Mouse (Mus musculus) macrophage (primary cell): ENCODE results near the gene Lrp8. TPM values are rescaled to one million over a fixed set of nuclear protein-coding genes. Genes with fewer than 3 reads are reported as not detected.

ENCODE experiments used
- H3K27ac ChIP-seq: fragments of 350-480 bp; formaldehyde crosslinking; 2 replicates; pipeline ENCODE4 v1.9.0; 2021
- H3K36me3 ChIP-seq: fragments of 350-480 bp; formaldehyde crosslinking; 2 replicates; pipeline ENCODE4 v1.9.0; 2021; ENCODE audit errors: inconsistent target
- H3K4me3 ChIP-seq: fragments of 350-480 bp; formaldehyde crosslinking; 2 replicates; pipeline ENCODE4 v1.9.0; 2021; ENCODE audit errors: inconsistent target
- H3K79me2 ChIP-seq: fragments of 350-480 bp; formaldehyde crosslinking; 2 replicates; pipeline ENCODE4 v1.9.0; 2021; ENCODE audit errors: inconsistent target
- WGBS: methylation state at CpG from one replicate; pipeline ENCODE4 v1.1.7; 2026; ENCODE audit warnings: inconsistent platforms; ENCODE audit not compliant: missing documents; 5-methylcytosine and 5-hydroxymethylcytosine counted together
- polyA plus RNA-seq: library from polyadenylated mRNA; stranded (reverse); fragments of 250-400 nt; gene quantifications from 3 replicates; pipeline ENCODE4 v1.2.4, GENCODE M21; 2018; ENCODE audit warnings: inconsistent platforms

The Lrp8 gene
- polyA plus RNA-seq, 1 experiment from 2014 or later: 1.6 TPM

DNA sequence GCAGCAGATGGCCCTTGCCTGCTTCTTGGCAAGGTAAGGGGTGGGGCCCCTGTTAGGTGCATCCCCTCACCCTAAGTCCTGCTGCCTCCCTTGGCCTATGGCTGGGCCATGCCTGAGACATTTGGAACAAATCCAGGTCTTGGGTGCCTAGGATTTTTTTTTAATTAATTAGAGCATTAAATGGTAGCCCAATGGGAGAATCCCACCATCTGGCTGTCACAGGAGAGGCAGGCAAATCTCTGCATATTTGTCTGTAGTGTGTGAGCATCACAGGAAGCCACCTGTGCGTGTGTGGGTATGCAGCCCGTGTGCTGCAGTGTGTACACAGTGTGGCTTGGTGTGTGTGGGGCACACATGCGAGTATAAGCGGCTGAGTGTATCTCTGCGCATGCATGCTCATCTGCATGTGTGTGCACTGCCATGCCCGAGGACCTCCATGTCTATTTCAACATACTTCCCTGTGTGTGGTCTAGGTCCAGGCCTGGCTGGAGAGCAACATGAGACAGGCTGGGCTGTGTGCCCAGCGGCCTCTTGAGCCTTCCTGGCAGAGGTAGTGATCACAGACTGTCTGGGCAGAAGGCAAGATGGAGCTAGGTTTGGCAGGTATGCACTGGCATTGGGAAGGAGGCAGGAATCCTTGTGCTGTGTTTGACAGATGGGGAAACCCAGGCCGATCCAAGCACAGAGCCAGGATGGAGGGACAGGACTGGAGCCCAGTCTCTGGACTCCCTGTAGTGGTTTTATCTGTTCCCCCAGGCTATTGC, 19.0 kb downstream of the Lrp8 start:
- Histone ChIP-seq H3K27ac (no peak overlapping the region), H3K4me3 (no peak overlapping the region), H3K36me3 (no peaks in the 10 kb centered on the region), H3K79me2 (no peaks in the 10 kb centered on the region; the same call in 1 of the 2 replicates)
- WGBS: 69% methylated on average over 6 of the region's 8 CpGs

DNA sequence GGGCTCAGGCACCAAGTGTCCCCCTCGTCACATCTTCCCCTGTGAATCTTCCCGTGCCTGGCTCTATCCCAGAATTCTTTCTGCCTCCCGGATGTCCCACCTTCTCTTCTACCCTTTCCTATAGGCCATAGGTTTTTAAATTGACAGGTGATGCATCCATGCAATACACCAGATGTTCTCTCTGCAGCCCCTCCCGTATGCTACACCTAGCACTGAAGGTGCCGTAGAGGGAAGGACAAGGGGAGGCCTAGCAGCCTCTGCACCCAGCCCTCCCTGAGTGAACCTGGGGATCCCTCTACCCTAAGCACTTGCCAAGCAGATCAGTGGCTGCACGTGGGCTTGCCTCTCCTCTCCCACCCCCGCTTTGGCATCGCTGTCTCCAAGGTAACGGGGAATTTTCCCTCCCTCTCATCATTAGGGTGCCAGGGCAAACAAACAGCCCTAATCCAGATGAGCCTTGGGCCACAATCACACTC, 20.9 kb downstream of the Lrp8 start:
- no peak overlapping the region for H3K4me3 ChIP-seq
- 95% methylated on average over 9 of the region's 9 CpGs for WGBS
- H3K27ac ChIP-seq: no peak overlapping the region
- no peaks in the 10 kb centered on the region for H3K36me3 ChIP-seq
- H3K79me2 ChIP-seq: no peaks in the 10 kb centered on the region; the same call in 1 of the 2 replicates

DNA sequence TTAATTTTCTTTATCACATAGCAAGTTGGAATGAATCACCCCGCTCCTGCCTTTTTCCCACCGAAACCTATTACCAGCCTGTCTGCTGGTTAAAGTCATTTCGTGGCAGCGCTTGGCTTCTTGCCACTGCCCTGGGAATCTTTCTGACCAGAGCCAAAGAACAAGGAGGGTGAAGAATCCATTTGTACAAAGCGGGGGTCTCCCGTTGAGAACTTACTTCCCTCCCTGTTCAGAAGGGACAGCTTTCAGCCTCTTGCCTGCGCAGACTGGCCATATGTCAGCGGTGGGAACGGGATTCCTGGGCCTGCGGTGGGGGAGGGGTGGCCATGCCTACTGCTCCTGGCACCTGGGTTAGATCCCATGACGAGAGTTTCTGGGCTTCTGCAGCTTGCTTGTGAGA, 21.4 kb downstream of the Lrp8 start:
- no peak overlapping the region for H3K27ac ChIP-seq
- no peaks in the 10 kb centered on the region; the same call in 1 of the 2 replicates for H3K79me2 ChIP-seq
- no peak overlapping the region for H3K4me3 ChIP-seq
- H3K36me3 ChIP-seq: no peaks in the 10 kb centered on the region
- WGBS: 90% methylated on average over 11 of the region's 11 CpGs

DNA sequence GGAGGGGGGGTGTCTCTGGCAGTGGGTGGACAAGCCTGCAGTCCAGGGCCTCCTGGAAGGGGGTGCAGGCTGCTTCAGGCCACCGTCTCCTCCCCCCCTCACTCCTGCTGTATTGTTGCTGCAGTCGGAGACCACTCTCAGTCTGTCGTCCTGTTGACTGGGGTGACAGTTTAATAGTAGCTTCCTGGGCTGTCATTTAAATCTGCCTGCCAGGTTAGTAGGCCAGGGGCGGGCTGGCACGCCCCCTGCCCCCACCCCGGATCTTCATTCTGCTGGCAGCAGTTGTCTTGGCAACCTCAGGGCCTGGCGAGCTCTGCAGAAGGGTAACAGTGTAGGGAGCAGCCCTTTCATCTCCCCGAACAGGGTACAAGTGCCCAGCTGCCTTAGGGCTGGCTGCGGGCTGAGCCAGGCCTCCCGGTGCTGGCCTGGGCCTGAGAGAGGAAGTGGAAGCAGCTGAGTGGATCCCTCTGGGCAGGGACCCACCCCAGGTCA, 26.7 kb downstream of the Lrp8 start:
- 31% methylated on average over 9 of the region's 10 CpGs for WGBS
- Histone ChIP-seq H3K27ac (no peak overlapping the region), H3K36me3 (no peaks in the 10 kb centered on the region), H3K79me2 (no peaks in the 10 kb centered on the region; the same call in 1 of the 2 replicates), H3K4me3 (no peak overlapping the region)

DNA sequence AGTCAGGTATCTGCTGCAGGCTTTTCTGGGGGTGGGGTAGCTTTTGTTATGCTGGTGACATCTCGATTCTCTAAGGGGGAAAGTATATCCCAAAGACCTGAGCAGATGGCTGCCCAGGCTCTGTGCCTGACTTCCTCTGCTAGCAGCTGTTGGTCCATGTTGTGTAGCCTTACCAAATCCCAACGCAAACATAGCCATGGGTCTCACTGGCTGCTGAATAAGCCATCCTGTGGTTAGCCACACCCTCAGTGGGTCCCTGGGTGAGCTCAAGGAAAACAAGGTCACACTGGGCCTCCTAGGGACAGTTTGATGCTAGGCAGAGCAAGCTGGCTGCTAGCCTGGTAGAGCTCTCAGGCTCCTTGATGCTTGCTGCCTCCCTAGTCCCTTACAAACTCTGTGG, 27.6 kb downstream of the Lrp8 start:
- Histone ChIP-seq H3K79me2 (no peaks in the 10 kb centered on the region; the same call in 1 of the 2 replicates), H3K27ac (no peak overlapping the region), H3K36me3 (no peaks in the 10 kb centered on the region), H3K4me3 (no peak overlapping the region)
- 21% methylated on average over 2 of the region's 2 CpGs for WGBS

DNA sequence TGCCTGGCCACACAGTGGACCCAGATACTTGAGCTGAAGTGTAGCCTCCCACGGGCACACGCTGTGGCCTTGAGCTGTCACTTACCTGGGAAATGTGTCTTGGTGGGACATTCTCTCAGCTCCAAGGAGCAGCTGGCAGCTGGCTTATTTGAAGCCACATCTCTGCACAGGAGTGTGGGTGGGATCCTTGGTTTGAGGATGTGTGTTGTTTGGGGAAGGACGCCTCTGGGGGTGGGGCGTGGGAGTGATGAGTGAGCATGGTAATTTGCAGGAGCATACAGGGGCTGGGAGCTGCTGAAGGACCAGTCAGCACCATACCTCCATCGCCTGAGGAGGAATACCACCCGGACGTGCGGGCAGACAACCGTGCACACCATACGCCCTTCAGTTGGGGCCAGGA, 28.1 kb downstream of the Lrp8 start:
- 86% methylated on average over 10 of the region's 10 CpGs for WGBS
- no peaks in the 10 kb centered on the region for H3K36me3 ChIP-seq
- no peak overlapping the region for H3K27ac ChIP-seq
- H3K4me3 ChIP-seq: no peak overlapping the region
- H3K79me2 ChIP-seq: no peaks in the 10 kb centered on the region; the same call in 1 of the 2 replicates

DNA sequence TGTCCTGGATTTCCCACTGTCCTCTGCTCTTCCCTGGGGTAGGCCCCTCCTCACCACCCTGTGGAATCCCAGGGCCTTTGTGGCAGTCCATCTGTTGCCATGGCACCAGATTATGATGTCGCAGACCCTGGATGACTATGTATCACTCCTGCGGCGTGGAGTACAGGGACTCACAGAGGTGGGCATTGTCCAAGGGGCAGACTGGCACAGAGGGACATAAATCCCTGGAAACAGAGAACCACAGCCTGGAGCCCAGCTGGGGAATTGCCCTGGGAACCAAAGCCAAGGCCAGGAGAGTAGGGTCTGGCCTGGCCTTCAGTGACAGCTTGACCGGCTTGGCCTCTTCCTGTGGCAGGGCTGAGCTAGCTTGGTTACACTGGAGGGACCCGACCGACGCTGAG, 28.8 kb downstream of the Lrp8 start:
- Histone ChIP-seq H3K79me2 (no peaks in the 10 kb centered on the region; the same call in 1 of the 2 replicates), H3K27ac (no peak overlapping the region), H3K36me3 (no peaks in the 10 kb centered on the region), H3K4me3 (no peak overlapping the region)
- WGBS: 98% methylated on average over 7 of the region's 7 CpGs

DNA sequence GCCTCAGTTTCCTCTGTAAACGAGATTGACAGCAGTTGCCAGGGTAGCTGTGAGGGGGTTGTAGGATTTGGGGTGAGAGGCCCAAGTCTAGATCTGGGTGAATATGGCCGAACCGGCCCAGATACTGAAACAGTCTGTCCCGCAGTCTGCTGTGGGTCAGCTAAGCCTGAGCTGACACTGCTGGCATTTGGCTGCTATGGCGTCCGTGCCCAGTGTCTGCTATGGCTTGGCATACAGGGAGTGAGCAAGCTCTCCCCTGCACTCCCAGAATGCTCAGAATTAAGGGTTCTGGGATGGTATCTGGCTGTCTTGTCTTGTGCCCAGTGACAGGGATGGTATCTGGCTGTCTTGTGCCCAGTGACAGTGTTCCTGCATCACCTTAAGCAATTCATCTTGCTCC, 29.6 kb downstream of the Lrp8 start:
- Histone ChIP-seq H3K27ac (no peak overlapping the region), H3K4me3 (no peak overlapping the region), H3K36me3 (no peaks in the 10 kb centered on the region), H3K79me2 (no peaks in the 10 kb centered on the region; the same call in 1 of the 2 replicates)
- 96% methylated on average over 6 of the region's 6 CpGs for WGBS

DNA sequence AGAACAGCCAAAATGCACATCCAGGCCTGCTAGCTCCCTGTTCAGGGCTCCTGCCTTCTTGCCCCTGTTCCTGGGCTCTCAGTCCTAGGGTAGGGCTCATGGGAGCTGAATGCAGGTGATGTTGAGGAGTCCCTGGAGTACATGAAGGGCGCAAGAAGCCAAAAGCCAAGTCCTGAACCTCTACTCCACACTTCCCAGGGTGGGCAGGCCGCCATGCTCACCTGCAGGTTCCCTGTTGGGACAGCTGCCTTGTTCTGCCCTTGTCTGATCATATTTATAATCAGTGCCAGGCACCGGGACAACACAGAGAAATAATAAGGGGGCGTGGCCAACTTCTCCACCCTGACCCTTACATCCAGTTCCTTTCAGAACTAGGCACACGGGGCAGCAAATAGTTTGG, 31.5 kb downstream of the Lrp8 start:
- H3K79me2 ChIP-seq: no peaks in the 10 kb centered on the region; the same call in 1 of the 2 replicates
- no peak overlapping the region for H3K4me3 ChIP-seq
- H3K36me3 ChIP-seq: no peaks in the 10 kb centered on the region
- WGBS: 88% methylated on average over 5 of the region's 5 CpGs
- H3K27ac ChIP-seq: no peak overlapping the region

DNA sequence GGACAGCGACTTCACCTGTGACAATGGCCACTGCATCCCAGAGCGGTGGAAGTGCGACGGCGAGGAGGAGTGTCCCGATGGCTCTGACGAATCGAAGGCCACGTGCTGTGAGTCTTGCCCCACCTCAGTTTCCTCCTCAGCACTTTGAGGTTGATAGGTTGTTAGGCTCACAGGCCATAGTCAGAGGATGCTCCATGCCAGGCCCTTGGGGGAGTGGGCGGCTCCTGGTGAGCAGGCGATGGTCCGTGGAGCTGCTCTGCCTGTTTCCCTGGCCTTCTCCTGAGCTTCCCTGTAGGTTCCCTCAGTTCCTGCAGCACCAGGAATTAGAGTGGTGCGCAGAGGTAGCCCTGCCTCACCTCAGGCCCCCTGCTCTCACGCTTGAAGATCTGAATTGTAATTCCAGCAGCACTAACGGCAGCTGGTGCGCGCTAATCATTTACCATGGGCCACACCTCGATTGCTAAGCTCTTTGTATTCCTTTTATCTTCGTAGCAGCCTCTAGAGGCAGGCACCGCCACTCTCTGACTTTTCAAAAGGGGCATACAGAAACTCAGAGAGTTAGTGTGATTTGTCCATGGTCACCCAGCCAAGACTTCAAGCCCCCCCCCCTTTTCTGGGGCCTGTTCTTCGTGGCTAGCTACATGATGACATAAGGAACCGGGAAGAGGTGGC, 32.7 kb downstream of the Lrp8 start:
- H3K36me3 ChIP-seq: no peaks in the 10 kb centered on the region
- no peak overlapping the region for H3K27ac ChIP-seq
- H3K79me2 ChIP-seq: no peaks in the 10 kb centered on the region; the same call in 1 of the 2 replicates
- H3K4me3 ChIP-seq: no peak overlapping the region
- WGBS: 94% methylated on average over 22 of the region's 22 CpGs

DNA sequence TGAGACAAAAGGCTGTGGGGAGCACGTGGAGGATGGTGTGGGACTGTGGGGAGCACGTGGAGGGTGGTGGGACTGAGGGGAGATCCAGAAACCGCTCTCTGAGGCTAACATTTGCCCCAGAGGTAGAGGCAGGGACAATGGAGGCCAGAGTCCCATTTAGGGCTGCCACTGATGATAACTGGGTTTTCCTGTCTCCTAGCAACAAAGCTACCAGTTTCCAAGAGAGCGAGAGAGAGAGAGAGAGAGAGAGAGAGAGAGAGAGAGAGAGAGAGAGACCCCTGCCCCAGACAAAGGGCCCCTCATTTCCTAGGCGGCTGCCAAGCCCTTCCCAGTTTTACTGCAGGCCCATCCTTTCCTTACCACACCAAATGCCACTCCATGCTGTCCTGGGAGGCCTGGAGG, 33.4 kb downstream of the Lrp8 start:
- 98% methylated on average over 4 of the region's 5 CpGs for WGBS
- Histone ChIP-seq H3K36me3 (no peaks in the 10 kb centered on the region), H3K79me2 (no peaks in the 10 kb centered on the region; the same call in 1 of the 2 replicates), H3K27ac (no peak overlapping the region), H3K4me3 (no peak overlapping the region)

DNA sequence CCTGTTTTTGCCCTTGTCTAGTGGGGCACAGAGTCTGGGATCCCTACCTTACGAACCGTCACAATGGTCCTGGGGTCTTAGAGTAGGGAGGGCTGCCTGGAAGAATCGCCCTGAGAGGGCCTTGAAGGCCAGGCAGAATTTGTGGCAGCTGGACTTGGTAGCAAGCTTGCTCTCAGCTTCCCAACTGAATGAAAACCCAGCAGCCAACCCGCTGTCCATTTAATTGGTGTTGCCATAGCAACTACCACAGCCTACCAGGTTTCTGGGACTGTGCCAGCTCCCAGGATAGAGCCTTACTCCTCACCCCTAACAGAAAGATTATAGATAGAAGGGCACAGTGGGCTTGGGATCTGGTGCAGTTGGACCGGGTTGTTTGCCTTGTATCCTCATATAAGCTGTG, 34.7 kb downstream of the Lrp8 start:
- Histone ChIP-seq H3K36me3 (no peaks in the 10 kb centered on the region), H3K79me2 (no peaks in the 10 kb centered on the region), H3K27ac (no peak overlapping the region), H3K4me3 (no peak overlapping the region)
- 92% methylated on average over 5 of the region's 5 CpGs for WGBS

DNA sequence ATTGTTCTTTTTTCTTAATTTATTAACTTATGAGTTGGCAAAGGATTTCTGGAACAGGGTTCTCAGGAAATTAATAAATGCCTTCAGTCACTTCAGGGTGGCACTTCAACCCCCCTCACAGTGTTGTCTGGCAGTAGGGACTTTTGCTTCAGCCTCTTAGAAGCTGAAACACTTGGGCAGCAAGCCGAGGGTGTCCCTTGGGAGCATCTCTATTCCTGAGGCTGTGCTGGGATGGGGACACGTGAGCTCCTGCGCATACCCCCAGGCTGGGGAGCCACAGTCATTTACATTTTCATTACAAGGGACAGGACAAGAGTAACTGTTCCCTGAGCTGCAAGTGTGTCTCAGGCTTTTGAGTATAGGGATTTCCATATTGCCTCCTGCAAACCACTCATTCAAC, 35.8 kb downstream of the Lrp8 start:
- Histone ChIP-seq H3K4me3 (no peak overlapping the region), H3K79me2 (no peaks in the 10 kb centered on the region), H3K27ac (no peak overlapping the region), H3K36me3 (no peaks in the 10 kb centered on the region)
- WGBS: 98% methylated on average over 3 of the region's 3 CpGs

DNA sequence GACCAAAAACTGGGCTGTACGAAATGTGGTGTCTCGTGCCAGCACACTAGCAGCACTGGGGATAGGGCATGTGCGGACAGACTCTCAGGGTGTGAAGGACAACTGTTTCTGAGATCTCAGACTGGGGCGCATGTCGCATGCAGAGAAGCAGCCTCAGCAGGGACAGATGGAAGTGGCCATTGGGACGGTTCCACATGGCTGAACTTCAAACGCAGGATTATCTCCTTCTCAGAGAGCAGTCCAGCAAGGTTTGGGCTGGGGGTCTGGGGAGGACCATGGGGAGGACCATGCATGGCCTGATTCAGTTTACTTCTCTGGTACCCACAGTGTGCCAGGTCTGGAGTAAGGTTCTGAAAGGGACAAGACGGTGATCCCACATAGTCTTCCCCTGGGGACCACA, 41.6 kb downstream of the Lrp8 start:
- H3K79me2 ChIP-seq: no peaks in the 10 kb centered on the region
- no peaks in the 10 kb centered on the region for H3K36me3 ChIP-seq
- H3K4me3 ChIP-seq: no peak overlapping the region
- no peak overlapping the region for H3K27ac ChIP-seq
- 88% methylated on average over 8 of the region's 8 CpGs for WGBS

DNA sequence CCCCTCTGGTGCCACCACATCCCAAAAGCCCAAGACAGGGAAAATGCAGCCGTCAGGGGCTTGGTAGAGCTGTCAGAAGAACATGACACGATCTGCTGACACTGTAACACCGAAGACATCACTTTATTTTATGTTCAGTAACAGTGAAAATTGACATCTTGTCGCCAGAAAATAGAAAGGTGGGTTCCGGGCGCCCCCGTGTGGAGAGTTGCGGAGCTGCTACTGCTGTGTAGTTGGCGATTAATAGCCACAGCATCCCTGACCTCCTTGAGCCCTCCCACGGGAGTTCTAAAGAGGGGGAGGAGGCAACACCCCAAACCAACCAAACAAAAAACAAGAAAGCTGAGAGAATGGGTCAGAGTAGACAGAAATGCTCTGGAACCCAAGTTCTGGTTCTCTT, 42.9 kb downstream of the Lrp8 start:
- no peak overlapping the region for H3K4me3 ChIP-seq
- H3K36me3 ChIP-seq: no peaks in the 10 kb centered on the region
- H3K79me2 ChIP-seq: no peaks in the 10 kb centered on the region
- WGBS: 10% methylated on average over 10 of the region's 10 CpGs
- H3K27ac ChIP-seq: no peak overlapping the region
